Mouse (Mus musculus): ENCODE data around the gene Hydin. TPM values are rescaled to one million over a fixed set of nuclear protein-coding genes. Genes with fewer than 3 reads are reported as not detected.

Hydin gene
- polyA plus RNA-seq, 1 experiment from 2014 or later: 0.36 TPM

GRCm38 (mm10) chr8:110605401-110606015, 338.7 kb downstream of the Hydin start:
- H3K9ac ChIP-seq (ENCODE audit: low read depth, low read length): no peak overlapping the region
- ATAC-seq (ENCODE audit: low FRiP score): no peak
- WGBS: 60% methylated on average over 6 of the region's 6 CpGs
- no peaks in the 10 kb centered on the region for H3K36me3 ChIP-seq (ENCODE audit: control insufficient read depth, insufficient read depth, low read length)
- no peaks in the 10 kb centered on the region for H3K27me3 ChIP-seq (ENCODE audit: control insufficient read depth, insufficient read depth, low read length)
- no peak for DNase-seq (ENCODE audit: low spot score)
- no peak overlapping the region for H3K4me3 ChIP-seq (ENCODE audit: low read depth, low read length)
- H3K9me3 ChIP-seq (ENCODE audit: control insufficient read depth, low read length): no peaks in the 10 kb centered on the region
- H3K27ac ChIP-seq (ENCODE audit: low read depth, low read length): no peak overlapping the region
- no peak overlapping the region for H3K4me2 ChIP-seq (replicated peaks; ENCODE audit: low read depth, low read length)
- H3K4me1 ChIP-seq (replicated peaks; ENCODE audit: control insufficient read depth, insufficient read depth, low read length): no peaks in the 10 kb centered on the region

GRCm38 (mm10) chr8:110615730-110616129, 349.0 kb downstream of the Hydin start:
- ATAC-seq (ENCODE audit: low FRiP score) (no peak), DNase-seq (ENCODE audit: low spot score) (no peak)
- H3K36me3 ChIP-seq (ENCODE audit: control insufficient read depth, insufficient read depth, low read length): no peaks in the 10 kb centered on the region
- H3K27me3 ChIP-seq (ENCODE audit: control insufficient read depth, insufficient read depth, low read length): no peaks in the 10 kb centered on the region
- no peak overlapping the region for H3K27ac ChIP-seq (ENCODE audit: low read depth, low read length)
- H3K9ac ChIP-seq (ENCODE audit: low read depth, low read length): no peak overlapping the region
- no peaks in the 10 kb centered on the region for H3K9me3 ChIP-seq (ENCODE audit: control insufficient read depth, low read length)
- peaks cover 6% of the 10 kb centered on the region for H3K4me1 ChIP-seq (replicated peaks; ENCODE audit: control insufficient read depth, insufficient read depth, low read length)
- WGBS: 75% methylated on average over 3 of the region's 3 CpGs
- H3K4me2 ChIP-seq (replicated peaks; ENCODE audit: low read depth, low read length): no peak overlapping the region
- H3K4me3 ChIP-seq (ENCODE audit: low read depth, low read length): no peak overlapping the region

GRCm38 (mm10) chr8:110617801-110618358, 351.1 kb downstream of the Hydin start:
- Histone ChIP-seq H3K27ac (ENCODE audit: low read depth, low read length) (no peak overlapping the region), H3K4me1 (replicated peaks; ENCODE audit: control insufficient read depth, insufficient read depth, low read length) (peaks cover 6% of the 10 kb centered on the region), H3K36me3 (ENCODE audit: control insufficient read depth, insufficient read depth, low read length) (no peaks in the 10 kb centered on the region), H3K9me3 (ENCODE audit: control insufficient read depth, low read length) (no peaks in the 10 kb centered on the region), H3K4me3 (ENCODE audit: low read depth, low read length) (peak overlapping the region; percentile 86), H3K27me3 (ENCODE audit: control insufficient read depth, insufficient read depth, low read length) (no peaks in the 10 kb centered on the region), H3K4me2 (replicated peaks; ENCODE audit: low read depth, low read length) (peak overlapping the region; percentile 53), H3K9ac (ENCODE audit: low read depth, low read length) (peak overlapping the region; percentile 52)
- WGBS: 24% methylated on average over 14 of the region's 14 CpGs
- DNase-seq (ENCODE audit: low spot score) (no peak), ATAC-seq (ENCODE audit: low FRiP score) (peak; percentile 44)

GRCm38 (mm10) chr8:110618391-110619207, 351.8 kb downstream of the Hydin start, which contains the start of gene Vac14:
TSS of gene Vac14 (plus strand) at chr8:110618585.
- Histone ChIP-seq H3K4me1 (replicated peaks; ENCODE audit: control insufficient read depth, insufficient read depth, low read length) (peaks cover 6% of the 10 kb centered on the region), H3K27ac (ENCODE audit: low read depth, low read length) (no peak within 1 kb of the TSS), H3K36me3 (ENCODE audit: control insufficient read depth, insufficient read depth, low read length) (no peaks in the 10 kb centered on the region), H3K4me2 (replicated peaks; ENCODE audit: low read depth, low read length) (peak within 1 kb of the TSS; percentile 53), H3K27me3 (ENCODE audit: control insufficient read depth, insufficient read depth, low read length) (no peaks in the 10 kb centered on the region), H3K4me3 (ENCODE audit: low read depth, low read length) (peak within 1 kb of the TSS; percentile 86), H3K9me3 (ENCODE audit: control insufficient read depth, low read length) (no peaks in the 10 kb centered on the region), H3K9ac (ENCODE audit: low read depth, low read length) (peak within 1 kb of the TSS; percentile 72)
- WGBS: under 1% methylated on average over 64 of the region's 67 CpGs
- DNase-seq (ENCODE audit: low spot score) (peak; percentile 98), ATAC-seq (ENCODE audit: low FRiP score) (peak; percentile 97)

- Histone ChIP-seq H3K4me1 (replicated peaks; ENCODE audit: control insufficient read depth, insufficient read depth, low read length) (peaks cover 6% of the 10 kb centered on the region), H3K9me3 (ENCODE audit: control insufficient read depth, low read length) (no peaks in the 10 kb centered on the region), H3K4me3 (ENCODE audit: low read depth, low read length) (peak overlapping the region; percentile 86), H3K4me2 (replicated peaks; ENCODE audit: low read depth, low read length) (peak overlapping the region; percentile 53), H3K27ac (ENCODE audit: low read depth, low read length) (no peak overlapping the region), H3K36me3 (ENCODE audit: control insufficient read depth, insufficient read depth, low read length) (no peaks in the 10 kb centered on the region), H3K9ac (ENCODE audit: low read depth, low read length) (peak overlapping the region; percentile 72), H3K27me3 (ENCODE audit: control insufficient read depth, insufficient read depth, low read length) (no peaks in the 10 kb centered on the region)
- 32% methylated on average over 8 of the region's 8 CpGs for WGBS
- no peak for ATAC-seq (ENCODE audit: low FRiP score)
- no peak for DNase-seq (ENCODE audit: low spot score)
Measured at GRCm38 (mm10) chr8:110619208-110619574, 352.4 kb downstream of the Hydin start.

DNA sequence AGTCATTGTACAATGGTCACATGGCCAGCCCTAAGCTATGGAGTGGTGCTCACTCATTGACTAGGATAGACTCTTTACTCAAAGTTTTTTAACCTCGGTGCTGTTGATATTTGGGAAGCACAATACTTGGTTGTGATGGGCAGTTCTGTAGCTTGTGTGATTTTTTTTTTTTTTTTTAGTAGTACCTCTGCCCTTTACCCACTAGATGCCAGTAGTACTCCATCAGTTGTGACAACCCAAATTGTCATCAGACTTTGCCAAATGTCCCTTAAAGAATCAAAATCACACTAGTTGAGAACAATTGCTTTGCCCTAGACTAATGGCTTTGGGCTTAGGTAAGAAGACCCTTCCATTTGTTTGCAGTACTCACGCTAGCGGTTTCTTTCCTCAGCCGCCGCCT, 353.1 kb downstream of the Hydin start:
- Histone ChIP-seq H3K36me3 (ENCODE audit: control insufficient read depth, insufficient read depth, low read length) (no peaks in the 10 kb centered on the region), H3K9ac (ENCODE audit: low read depth, low read length) (no peak overlapping the region), H3K9me3 (ENCODE audit: control insufficient read depth, low read length) (no peaks in the 10 kb centered on the region), H3K4me1 (replicated peaks; ENCODE audit: control insufficient read depth, insufficient read depth, low read length) (peaks cover 6% of the 10 kb centered on the region), H3K4me3 (ENCODE audit: low read depth, low read length) (no peak overlapping the region), H3K27me3 (ENCODE audit: control insufficient read depth, insufficient read depth, low read length) (no peaks in the 10 kb centered on the region), H3K27ac (ENCODE audit: low read depth, low read length) (no peak overlapping the region), H3K4me2 (replicated peaks; ENCODE audit: low read depth, low read length) (no peak overlapping the region; the same call in 1 of the 2 replicates)
- ATAC-seq (ENCODE audit: low FRiP score) (no peak), DNase-seq (ENCODE audit: low spot score) (no peak)
- WGBS: 87% methylated on average over 5 of the region's 5 CpGs

DNA sequence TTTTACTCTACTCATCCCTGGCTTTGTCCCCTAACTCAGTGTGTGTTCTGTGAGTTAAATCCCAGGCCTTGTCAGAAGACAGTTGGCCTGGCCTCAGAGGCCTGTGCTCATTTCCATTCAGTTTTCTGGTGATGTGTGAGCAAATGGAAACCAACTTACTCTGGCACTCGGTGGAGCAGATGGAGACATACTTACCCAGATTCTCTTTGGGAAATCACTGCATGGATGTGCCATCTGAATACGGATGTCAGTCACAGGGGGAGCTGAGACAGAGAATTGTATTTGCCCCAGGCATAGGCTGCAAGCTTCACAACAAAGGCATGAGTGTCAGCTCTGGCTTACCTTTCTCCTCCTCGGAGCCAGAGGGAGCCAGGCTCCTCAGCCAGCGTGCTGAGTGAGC, 359.7 kb downstream of the Hydin start:
- Histone ChIP-seq H3K27ac (ENCODE audit: low read depth, low read length) (no peak overlapping the region), H3K36me3 (ENCODE audit: control insufficient read depth, insufficient read depth, low read length) (no peaks in the 10 kb centered on the region), H3K4me3 (ENCODE audit: low read depth, low read length) (no peak overlapping the region), H3K27me3 (ENCODE audit: control insufficient read depth, insufficient read depth, low read length) (no peaks in the 10 kb centered on the region), H3K4me2 (replicated peaks; ENCODE audit: low read depth, low read length) (no peak overlapping the region), H3K9me3 (ENCODE audit: control insufficient read depth, low read length) (no peaks in the 10 kb centered on the region), H3K4me1 (replicated peaks; ENCODE audit: control insufficient read depth, insufficient read depth, low read length) (no peaks in the 10 kb centered on the region), H3K9ac (ENCODE audit: low read depth, low read length) (no peak overlapping the region)
- 78% methylated on average over 4 of the region's 4 CpGs for WGBS
- DNase-seq (ENCODE audit: low spot score): no peak
- ATAC-seq (ENCODE audit: low FRiP score): no peak

DNA sequence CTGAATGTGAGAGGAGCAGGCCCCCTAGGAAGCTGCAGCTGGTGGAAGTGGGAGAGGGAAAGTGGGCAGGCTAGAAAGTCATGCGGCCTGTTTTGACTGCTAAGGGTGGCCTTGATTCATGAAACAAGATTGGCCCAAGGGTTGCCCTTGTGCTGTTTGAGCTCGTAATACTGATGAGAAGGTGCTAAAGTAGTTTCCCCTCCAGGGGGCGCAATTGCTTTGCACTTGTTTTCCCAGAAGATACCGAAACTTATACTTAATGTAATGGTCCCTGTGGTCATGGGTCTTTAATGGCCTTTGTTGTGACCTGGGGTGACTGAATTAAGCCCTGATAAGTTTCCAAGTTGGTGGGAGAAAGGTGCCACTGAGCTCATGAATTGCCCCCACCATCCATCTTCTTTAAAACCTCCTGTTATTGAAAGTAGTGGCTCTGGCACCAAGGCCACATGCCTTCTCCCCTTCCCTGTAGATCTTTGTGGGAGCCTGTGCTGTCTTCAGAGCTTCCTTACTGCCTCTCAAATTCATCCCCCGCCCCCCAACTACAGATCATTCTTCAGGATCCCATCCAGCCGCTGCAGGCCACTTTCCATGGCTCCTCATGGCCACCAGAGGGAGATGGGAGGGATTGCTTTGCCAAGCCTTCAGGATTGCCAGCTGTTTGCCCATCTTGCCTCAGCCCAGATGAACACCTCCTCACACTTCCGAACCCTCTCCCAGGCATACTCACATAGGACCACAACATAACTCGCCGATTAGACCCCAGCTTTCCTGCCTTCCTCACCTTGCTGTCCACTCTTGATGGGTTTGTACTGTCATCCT, 362.7 kb downstream of the Hydin start:
- Histone ChIP-seq H3K9ac (ENCODE audit: low read depth, low read length) (no peak overlapping the region), H3K27ac (ENCODE audit: low read depth, low read length) (no peak overlapping the region), H3K4me3 (ENCODE audit: low read depth, low read length) (no peak overlapping the region), H3K4me1 (replicated peaks; ENCODE audit: control insufficient read depth, insufficient read depth, low read length) (no peaks in the 10 kb centered on the region), H3K9me3 (ENCODE audit: control insufficient read depth, low read length) (no peaks in the 10 kb centered on the region), H3K36me3 (ENCODE audit: control insufficient read depth, insufficient read depth, low read length) (no peaks in the 10 kb centered on the region), H3K4me2 (replicated peaks; ENCODE audit: low read depth, low read length) (no peak overlapping the region), H3K27me3 (ENCODE audit: control insufficient read depth, insufficient read depth, low read length) (no peaks in the 10 kb centered on the region)
- ATAC-seq (ENCODE audit: low FRiP score): no peak
- WGBS: 72% methylated on average over 9 of the region's 9 CpGs
- DNase-seq (ENCODE audit: low spot score): peak; percentile 74

Data from hindbrain, embryonic 11.5 days (tissue).